ENCODE assay signal across 12 mouse cellular contexts in the genomic region with DNA sequence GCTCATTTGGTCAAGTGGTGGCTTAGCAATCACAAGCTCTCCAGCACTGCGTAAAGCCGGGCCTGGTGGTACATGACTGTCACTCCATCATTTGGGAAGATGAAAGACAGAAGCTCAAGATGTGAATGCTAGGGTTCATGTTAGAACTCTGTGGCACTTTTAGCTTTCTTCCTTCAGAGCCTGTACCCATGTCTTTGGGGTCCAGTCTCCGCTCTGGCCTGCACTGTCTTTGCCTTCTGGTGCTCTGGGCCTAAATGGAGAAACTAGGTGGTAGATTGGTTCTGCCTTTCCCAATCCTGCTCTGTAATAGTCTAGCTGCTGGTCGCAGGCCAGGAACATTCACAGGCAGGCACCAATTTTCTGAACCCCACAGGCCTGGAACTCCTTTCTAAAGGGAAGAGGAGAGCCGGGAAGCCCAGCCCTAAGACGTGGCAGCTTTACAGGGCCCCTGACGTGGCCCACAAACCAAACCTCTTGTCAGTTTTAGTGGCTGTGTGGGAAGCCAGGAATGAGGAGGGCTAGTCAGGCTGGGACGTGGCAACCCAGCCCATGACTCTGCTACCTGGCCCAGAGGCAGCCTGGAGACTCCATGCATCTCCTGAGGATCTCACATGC. TPM values are rescaled to one million over a fixed set of nuclear protein-coding genes. Genes with fewer than 3 reads are reported as not detected.
DNase-seq lines count a peak whose midpoint lies in the region; ATAC-seq and TF ChIP-seq lines count a peak whose summit lies in the region.
"Had no signal": no experiment of that assay in that cellular context is flagged by ENCODE, and none has a peak within 500 bp of the region (broad histone marks: within the 10 kb centered on the region; RNA-seq: fewer than 3 reads in every experiment).

No protein-coding gene starts in this region.

- ATAC-seq in limb, embryonic 14.5 days (ENCODE audit: low FRiP score, low read depth), result no peak
- ATAC-seq: forebrain, postnatal 0 days had no signal

- no peak for TF ChIP-seq POLR2A in lung, adult 2 months (IDR thresholded peaks at IDR 0.05; ENCODE audit: borderline replicate concordance, extremely low read depth, low read depth, low read length)
- TF ChIP-seq POLR2A in limb, embryonic 14.5 days (IDR thresholded peaks at IDR 0.05; ENCODE audit: borderline replicate concordance, extremely low read depth, insufficient read depth, insufficient read length), result no peak

- DNase-seq in gastrocnemius, postnatal 25 days, result peak; percentile 59
- DNase-seq in gastrocnemius, postnatal 10 days, result no peak
- peak; percentile 7 for DNase-seq in lung, adult 2 months
- no peak for DNase-seq in lung, postnatal 4 days
- no peak for DNase-seq in embryonic facial prominence, embryonic 10.5 days (ENCODE audit: low spot score)
- DNase-seq in limb, embryonic 14.5 days (ENCODE audit: low spot score), result peak; percentile 12
- DNase-seq in layer of hippocampus, postnatal 14 days (ENCODE audit: low spot score in 2 of 2), result no peak
- no peak for DNase-seq in adrenal gland, adult 2 months
- DNase-seq: heart, postnatal 36 days had no signal

- no peak overlapping the region for H3K4me3 ChIP-seq in lung, adult 2 months (replicated peaks; ENCODE audit: extremely low read depth, low read depth, low read length)
- no peak overlapping the region for H3K4me3 ChIP-seq in embryonic facial prominence, embryonic 10.5 days
- no peak overlapping the region for H3K4me3 ChIP-seq in limb, embryonic 14.5 days (replicated peaks; ENCODE audit: low read length)

- H3K9me3 ChIP-seq in embryonic facial prominence, embryonic 10.5 days, result no peaks in the 10 kb centered on the region
- no peaks in the 10 kb centered on the region for H3K9me3 ChIP-seq in limb, embryonic 14.5 days (ENCODE audit: control insufficient read depth, low read length)

- H3K27ac ChIP-seq in embryonic facial prominence, embryonic 10.5 days (replicated peaks), result peak overlapping the region; percentile 59
- peak overlapping the region; percentile 77 for H3K27ac ChIP-seq in limb, embryonic 14.5 days (replicated peaks; ENCODE audit: low read depth, low read length)

- peaks cover 7% of the 10 kb centered on the region; the same call in 1 of the 2 replicates for H3K27me3 ChIP-seq in embryonic facial prominence, embryonic 10.5 days (replicated peaks; ENCODE audit: low read depth, poor library complexity, severe bottlenecking)
- H3K27me3 ChIP-seq in limb, embryonic 14.5 days (ENCODE audit: control insufficient read depth, insufficient read depth, low read length), result no peaks in the 10 kb centered on the region

- peaks cover 11% of the 10 kb centered on the region for H3K4me1 ChIP-seq in lung, adult 2 months (ENCODE audit: control insufficient read depth, insufficient read depth, low read length)
- H3K4me1 ChIP-seq in embryonic facial prominence, embryonic 10.5 days, result peaks cover 54% of the 10 kb centered on the region
- peaks cover 34% of the 10 kb centered on the region for H3K4me1 ChIP-seq in limb, embryonic 14.5 days (ENCODE audit: control insufficient read depth, insufficient read depth, low read length)

- no peak for TF ChIP-seq CTCF in lung, adult 2 months (IDR thresholded peaks at IDR 0.05; ENCODE audit: insufficient read depth, low read length)

- no peaks in the 10 kb centered on the region for H3K36me3 ChIP-seq in embryonic facial prominence, embryonic 10.5 days (replicated peaks)
- no peaks in the 10 kb centered on the region for H3K36me3 ChIP-seq in limb, embryonic 14.5 days (ENCODE audit: control insufficient read depth, insufficient read depth, low read length)

- H3K4me2 ChIP-seq in limb, embryonic 14.5 days (replicated peaks; ENCODE audit: low read depth, low read length, severe bottlenecking), result no peak overlapping the region
- H3K4me2 ChIP-seq: liver, embryonic 11.5 days had no signal

- WGBS in lung, adult 2 months, result 79% methylated on average over 8 of the region's 8 CpGs
- WGBS in embryonic facial prominence, embryonic 10.5 days, result 82% methylated on average over 8 of the region's 8 CpGs
- 65% methylated on average over 8 of the region's 8 CpGs for WGBS in limb, embryonic 14.5 days

- H3K9ac ChIP-seq in limb, embryonic 14.5 days (ENCODE audit: low read depth, low read length, severe bottlenecking), result no peak overlapping the region
- H3K9ac ChIP-seq: forebrain, postnatal 0 days had no signal

RNA-seq across cellular contexts. Expression of gene Sparc, which starts 1.9 kb away (rescaled TPM):
- 1,000 to 10,000 TPM in 1 of 2 experiments, 100 to 1,000 TPM in 1; 811 to 1,001 TPM for total RNA-seq in gastrocnemius, postnatal 25 days (2021)
- 1,000 to 10,000 TPM; 2,118 to 2,804 TPM for total RNA-seq in gastrocnemius, postnatal 10 days (2021)
- 2,531 and 3,134 TPM in 2 replicates for polyA plus RNA-seq in lung, adult 2 months (2012; rRNA removed)
- polyA plus RNA-seq in embryonic facial prominence, embryonic 10.5 days (2016; fragmentation: Nextera tagmentation; extraction: Ambion mirVana), result 269 and 310 TPM in 2 replicates
- polyA plus RNA-seq in limb, embryonic 14.5 days (2012; rRNA removed), result 1,741 and 2,064 TPM in 2 replicates
- polyA plus RNA-seq in limb, embryonic 14.5 days (2014; fragmentation: Nextera tagmentation; extraction: Ambion mirVana), result 2,065 and 2,257 TPM in 2 replicates
- total RNA-seq in layer of hippocampus, postnatal 14 days (2021), result 100 to 1,000 TPM; 522 to 533 TPM
- 1,000 to 10,000 TPM; 1,553 to 3,019 TPM for total RNA-seq in adrenal gland, adult 2 months (2021)
- 4,707 and 5,966 TPM in 2 replicates for polyA plus RNA-seq in adrenal gland, adult 2 months (2012; rRNA removed)
- total RNA-seq: common myeloid progenitor, adult 5-6 weeks had no signal

RNA-seq across cellular contexts. Expression of gene Atox1, which starts 36.2 kb away (rescaled TPM):
- 10 to 100 TPM; 51.8 to 60.6 TPM for total RNA-seq in gastrocnemius, postnatal 25 days (2021)
- total RNA-seq in gastrocnemius, postnatal 10 days (2021), result 10 to 100 TPM; 66.8 to 84.1 TPM
- 243 and 337 TPM in 2 replicates for polyA plus RNA-seq in lung, adult 2 months (2012; rRNA removed)
- 266 and 285 TPM in 2 replicates for polyA plus RNA-seq in embryonic facial prominence, embryonic 10.5 days (2016; fragmentation: Nextera tagmentation; extraction: Ambion mirVana)
- polyA plus RNA-seq in limb, embryonic 14.5 days (2012; rRNA removed), result 236 and 256 TPM in 2 replicates
- 428 and 474 TPM in 2 replicates for polyA plus RNA-seq in limb, embryonic 14.5 days (2014; fragmentation: Nextera tagmentation; extraction: Ambion mirVana)
- 100 to 1,000 TPM; 130 to 132 TPM for total RNA-seq in layer of hippocampus, postnatal 14 days (2021)
- 100 to 1,000 TPM; 226 to 307 TPM for total RNA-seq in adrenal gland, adult 2 months (2021)
- 679 and 685 TPM in 2 replicates for polyA plus RNA-seq in adrenal gland, adult 2 months (2012; rRNA removed)

RNA-seq across cellular contexts. Expression of gene G3bp1, which starts 44.6 kb away (rescaled TPM):
- 10 to 100 TPM; 50.0 to 50.4 TPM for total RNA-seq in gastrocnemius, postnatal 25 days (2021)
- total RNA-seq in gastrocnemius, postnatal 10 days (2021), result 10 to 100 TPM; 66.0 to 69.4 TPM
- 20.5 and 21.8 TPM in 2 replicates for polyA plus RNA-seq in lung, adult 2 months (2012; rRNA removed)
- polyA plus RNA-seq in embryonic facial prominence, embryonic 10.5 days (2016; fragmentation: Nextera tagmentation; extraction: Ambion mirVana), result 282 and 290 TPM in 2 replicates
- polyA plus RNA-seq in limb, embryonic 14.5 days (2012; rRNA removed), result 77.7 and 79.0 TPM in 2 replicates
- 170 and 171 TPM in 2 replicates for polyA plus RNA-seq in limb, embryonic 14.5 days (2014; fragmentation: Nextera tagmentation; extraction: Ambion mirVana)
- total RNA-seq in layer of hippocampus, postnatal 14 days (2021), result 10 to 100 TPM; 38.1 to 40.3 TPM
- 10 to 100 TPM; 50.7 to 54.6 TPM for total RNA-seq in adrenal gland, adult 2 months (2021)
- 22.7 and 33.7 TPM in 2 replicates for polyA plus RNA-seq in adrenal gland, adult 2 months (2012; rRNA removed)

Comparison
In these comparisons a context has a peak if more than half of its experiments do, and no peak if none do; other contexts are left out.
1. DNase-seq: peak in gastrocnemius, postnatal 25 days (single experiment), lung, adult 2 months (single experiment) and limb, embryonic 14.5 days (single experiment); none in gastrocnemius, postnatal 10 days (single experiment), lung, postnatal 4 days (0 of 2), embryonic facial prominence, embryonic 10.5 days (single experiment), layer of hippocampus, postnatal 14 days (0 of 2) and adrenal gland, adult 2 months (single experiment).